Mouse (Mus musculus) bone marrow, adult 2 months (tissue): ENCODE data around the gene Tpo.

ENCODE experiments used
- CTCF ChIP-seq: fragments of 200-500 bp; IDR thresholded peaks from 2 replicates; pipeline ENCODE4 v1.5.1; 2011; ENCODE audit warnings: low read length, control low read depth; ENCODE audit not compliant: control insufficient read depth, insufficient read depth
- POLR2A ChIP-seq: fragments of 200-500 bp; IDR thresholded peaks from 2 replicates; pipeline ENCODE4 v1.6.1; 2011; ENCODE audit warnings: low read depth, mild to moderate bottlenecking, control low read depth, low read length, borderline replicate concordance; ENCODE audit not compliant: control insufficient read depth

GRCm38 (mm10) chr12:30027721-30028340, 104.6 kb downstream of the Tpo start:
- TF ChIP-seq CTCF (no peak), POLR2A (no peak)
